Mouse (Mus musculus): ENCODE results near the gene Pom121l2.
A peak's percentile ranks its signal among the peaks of the same experiment; 100 is the strongest.

Pom121l2 gene

DNA sequence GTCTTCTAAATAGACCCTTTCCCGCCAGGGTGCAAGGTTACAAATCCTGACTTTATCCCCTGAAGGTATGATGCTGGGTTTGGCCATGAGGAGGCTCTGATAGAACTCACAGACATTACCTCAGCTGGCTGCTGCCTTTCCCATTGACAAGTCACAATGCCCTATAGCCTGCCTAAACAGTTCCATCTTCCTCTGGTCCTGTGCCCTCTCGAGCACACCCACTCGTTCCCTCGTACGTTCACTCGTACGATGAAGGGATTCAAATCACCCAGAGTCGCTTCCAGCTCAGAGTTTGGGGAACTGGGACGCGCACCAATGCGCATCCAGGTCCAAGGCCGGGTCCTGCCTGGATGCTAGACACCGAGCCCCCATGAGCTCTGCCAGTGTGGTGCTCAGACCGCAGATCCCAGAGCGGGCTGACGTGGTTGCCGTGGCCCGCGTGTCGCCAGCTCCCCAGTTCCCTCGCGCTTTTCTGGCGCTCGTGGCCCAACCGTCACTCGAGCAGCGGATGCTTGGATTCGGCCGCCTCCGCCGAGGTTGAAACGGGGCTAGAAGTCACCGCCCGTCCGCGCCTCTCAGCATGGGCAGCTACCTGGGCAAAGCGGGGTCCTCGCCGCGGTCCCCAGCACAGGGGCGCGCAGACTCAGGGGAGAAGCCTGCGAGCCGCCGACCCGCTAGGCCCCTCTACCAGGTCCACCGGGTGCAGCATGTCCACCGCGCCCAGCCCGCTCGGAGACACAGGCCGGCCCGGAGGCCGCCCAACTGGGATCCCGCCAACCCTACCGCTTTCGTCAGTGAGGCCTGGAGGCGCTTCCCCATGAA, at the start of gene Pom121l2:
TSS of gene Pom121l2 (plus strand) at position 214 of the 822 bp plus-strand sequence.
- no peak for DNase-seq (ENCODE audit: low read depth, low spot score)

DNA sequence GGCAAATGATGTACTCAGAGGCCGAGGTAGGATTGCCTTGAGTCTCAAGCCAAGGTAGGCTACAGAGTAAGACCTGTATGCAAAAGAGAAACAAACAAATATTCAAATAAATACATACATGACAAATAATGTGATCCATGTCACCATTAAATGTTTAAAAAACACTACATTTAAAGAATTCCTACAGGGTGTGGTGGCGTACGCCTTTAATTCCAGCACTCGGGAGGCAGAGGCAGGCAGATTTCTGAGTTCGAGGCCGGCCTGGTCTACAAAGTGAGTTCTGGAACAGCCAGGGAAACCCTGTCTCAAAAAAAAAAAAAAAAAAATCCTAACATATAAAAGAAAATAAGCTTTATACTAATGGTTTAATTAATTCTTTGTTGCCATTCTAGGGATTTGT, 49.3 kb upstream of the Pom121l2 start:
- no peak for DNase-seq (ENCODE audit: low read depth, low spot score)

DNA sequence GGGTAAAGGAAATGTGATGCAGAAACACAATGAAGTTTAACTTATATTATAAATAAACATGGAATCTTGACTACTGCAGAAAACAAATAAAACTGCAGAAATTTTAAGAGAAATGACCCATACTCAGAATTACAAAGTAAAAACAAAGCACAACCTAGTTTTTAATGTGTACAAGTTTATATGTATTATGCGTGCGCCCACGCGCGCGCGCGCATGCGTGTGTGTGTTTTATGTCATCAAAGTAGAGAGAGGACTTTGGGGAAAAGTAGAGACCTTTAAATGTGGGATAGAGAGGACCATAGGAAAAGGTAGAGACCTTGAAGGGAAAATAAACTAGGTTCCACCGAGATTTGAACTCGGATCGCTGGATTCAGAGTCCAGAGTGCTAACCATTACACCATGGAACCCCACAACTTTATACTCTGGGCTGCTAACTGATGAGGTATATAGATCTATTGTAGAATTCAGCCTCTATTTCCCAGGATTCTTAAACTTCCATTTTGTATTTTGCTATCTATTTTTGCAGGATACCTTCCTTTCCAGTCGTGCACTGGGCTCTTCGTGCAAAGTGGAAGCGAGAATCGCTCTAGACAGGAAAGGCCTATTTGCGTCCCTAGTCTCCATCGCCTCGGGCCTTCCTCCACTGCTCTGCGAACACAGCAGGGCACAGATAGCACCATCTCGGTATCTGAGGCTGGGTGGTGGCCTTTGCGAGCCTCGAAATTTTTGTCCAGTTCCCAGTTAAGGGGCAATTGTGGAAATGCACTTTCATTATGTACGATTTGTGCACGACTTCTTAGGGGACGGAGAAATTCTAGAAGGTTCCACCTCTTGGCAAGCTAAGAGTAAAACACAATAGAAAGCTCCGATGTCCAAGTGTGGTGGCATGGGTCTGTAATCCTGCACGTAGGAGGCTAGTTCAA, 47.1 kb upstream of the Pom121l2 start:
- no peak for DNase-seq (ENCODE audit: low read depth, low spot score)

DNA sequence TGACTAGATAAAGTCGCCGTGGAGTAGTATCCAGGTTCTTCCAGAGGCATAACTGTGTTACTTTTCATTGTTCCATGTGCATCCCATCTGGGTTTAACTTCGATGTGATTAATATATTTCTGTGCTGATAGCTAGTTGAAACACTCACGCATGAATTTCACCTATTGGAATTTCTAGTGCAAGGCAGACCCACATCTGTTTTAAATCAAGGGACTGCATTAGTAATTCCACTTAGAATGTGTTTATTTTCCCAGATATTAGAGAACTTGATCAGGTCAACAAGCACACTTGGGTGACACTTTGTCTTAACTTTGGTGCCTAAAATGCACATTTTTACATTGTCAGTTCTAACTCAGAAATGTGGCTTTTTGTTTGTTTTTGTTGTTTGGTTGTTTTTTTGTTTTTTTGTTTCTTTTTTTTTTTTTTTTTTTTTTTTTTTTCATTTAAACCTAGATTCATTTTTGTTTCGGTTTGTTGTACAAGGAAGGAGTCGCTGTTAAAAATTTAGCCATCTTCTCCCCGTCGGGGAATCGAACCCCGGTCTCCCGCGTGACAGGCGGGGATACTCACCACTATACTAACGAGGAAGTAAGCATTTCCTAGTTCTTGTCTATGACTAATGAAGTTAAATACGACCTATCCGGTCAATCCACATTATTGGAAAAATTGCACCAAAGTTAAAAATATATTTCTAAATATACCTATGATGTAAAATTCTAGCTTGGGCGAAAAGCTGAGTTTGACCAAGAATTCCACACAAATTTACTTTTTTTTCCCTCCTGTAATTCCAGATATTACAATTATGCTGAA, 45.8 kb upstream of the Pom121l2 start:
- DNase-seq (ENCODE audit: low read depth, low spot score) = no peak

DNA sequence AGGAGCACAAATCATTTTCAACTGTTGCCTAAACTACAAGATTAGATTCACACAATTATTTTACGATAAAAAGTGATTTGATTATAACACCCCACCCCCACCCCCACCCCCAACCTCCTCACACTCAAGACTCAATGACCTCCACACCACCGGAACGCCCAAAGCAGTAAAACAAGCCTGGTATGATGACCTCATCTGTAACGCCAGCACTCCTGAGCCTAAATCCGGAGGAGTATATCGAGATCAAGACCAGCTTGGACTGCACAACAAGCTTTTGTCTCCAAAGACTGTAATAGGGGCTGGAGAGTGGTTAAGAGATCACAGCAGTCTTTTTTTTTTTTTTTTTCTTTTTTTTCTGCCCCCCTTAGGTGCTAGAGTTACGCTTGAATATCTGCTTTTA, 45.2 kb upstream of the Pom121l2 start:
- DNase-seq (ENCODE audit: low read depth, low spot score) = no peak

DNA sequence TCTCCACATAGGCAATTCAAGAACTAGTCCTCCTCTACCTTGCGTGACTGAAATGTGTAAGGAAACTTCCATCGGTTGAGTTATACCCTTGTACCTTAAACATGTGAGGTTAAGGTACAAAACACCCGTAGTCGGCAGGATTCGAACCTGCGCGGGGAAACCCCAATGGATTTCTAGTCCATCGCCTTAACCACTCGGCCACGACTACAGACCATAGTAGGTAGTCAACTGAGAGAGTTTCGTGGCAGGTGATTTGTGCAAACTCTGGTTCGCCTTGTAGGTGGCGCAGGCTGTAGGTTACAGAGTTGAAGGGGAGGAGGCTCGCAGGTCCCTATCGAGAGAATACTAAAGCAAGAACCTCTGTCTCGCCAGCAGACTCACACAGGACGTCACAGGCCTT, 44.0 kb upstream of the Pom121l2 start:
- DNase-seq (ENCODE audit: low read depth, low spot score) = no peak

DNA sequence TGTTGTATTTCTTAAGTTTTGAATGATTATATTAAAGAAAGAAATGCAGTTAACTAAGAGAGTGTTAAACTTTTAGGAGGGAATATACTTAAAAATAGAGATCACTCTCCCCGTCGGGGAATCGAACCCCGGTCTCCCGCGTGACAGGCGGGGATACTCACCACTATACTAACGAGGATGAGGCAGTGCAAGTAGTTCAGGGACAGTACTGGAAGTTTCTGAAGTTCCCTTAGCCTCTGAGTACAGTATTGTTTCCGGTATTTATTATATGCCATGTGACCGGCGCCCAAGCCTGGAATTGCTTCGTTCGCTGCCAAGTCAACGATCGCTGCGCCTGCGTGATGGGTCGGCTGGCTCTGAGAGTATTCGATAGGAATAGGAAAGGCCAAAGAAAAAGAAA, 40.8 kb upstream of the Pom121l2 start:
- DNase-seq (ENCODE audit: low read depth, low spot score) = peak; percentile 73

DNA sequence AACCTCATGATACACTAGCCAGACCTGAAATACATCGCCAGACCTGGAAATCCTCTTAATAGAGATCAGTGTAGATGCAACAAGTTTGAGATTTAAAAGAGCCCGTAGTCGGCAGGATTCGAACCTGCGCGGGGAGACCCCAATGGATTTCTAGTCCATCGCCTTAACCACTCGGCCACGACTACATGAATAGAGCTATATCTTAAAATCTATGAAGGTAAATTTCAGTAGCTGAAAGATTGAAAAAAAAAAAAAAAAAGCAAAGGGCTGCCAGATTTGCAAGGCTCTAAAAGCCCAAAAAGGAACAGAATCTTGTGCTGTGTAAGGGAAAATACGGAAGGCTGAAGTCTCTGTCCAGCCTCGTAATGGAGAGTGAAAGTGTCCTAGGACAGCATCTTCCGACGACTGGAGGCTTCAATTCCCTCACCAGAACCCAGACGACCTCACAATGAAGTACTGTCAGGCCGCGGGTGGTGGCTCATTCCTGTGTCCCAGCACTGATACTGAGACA, 40.1 kb upstream of the Pom121l2 start:
- DNase-seq (ENCODE audit: low read depth, low spot score) = peak; percentile 54

DNA sequence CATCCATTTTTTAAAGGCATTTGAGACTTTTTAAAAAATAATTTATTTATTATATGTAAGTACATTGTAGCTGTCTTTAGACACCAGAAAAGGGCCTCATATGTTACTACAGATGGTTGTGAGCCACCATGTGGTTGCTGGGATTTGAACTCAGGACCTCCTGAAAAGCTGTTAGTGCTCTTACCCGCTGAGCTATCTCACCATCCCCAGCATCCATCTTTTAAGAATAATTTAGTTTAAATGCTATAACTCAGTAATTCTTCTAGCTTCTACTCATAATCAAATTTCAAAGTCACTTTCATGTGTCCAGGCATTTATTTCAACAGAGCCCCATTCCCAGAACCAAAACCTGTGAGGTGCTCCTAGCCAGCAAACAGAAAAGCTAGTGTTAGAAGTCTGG, 37.4 kb upstream of the Pom121l2 start:
- no peak for DNase-seq (ENCODE audit: low read depth, low spot score)

DNA sequence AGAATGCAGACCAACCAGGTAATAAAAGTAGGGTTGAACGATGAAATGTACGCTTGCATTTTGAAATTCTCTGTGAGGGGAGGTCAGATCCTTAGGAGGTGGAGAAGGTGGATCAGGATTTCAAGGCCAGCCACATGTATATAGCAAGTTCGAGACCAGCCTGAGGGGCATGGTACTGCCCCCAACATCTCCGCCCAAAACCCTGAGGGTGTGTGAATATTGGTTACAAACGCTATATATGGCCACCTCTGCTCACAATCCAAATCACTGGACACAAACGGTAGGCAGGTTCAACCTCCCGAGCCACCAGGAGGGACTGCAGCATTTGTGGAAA, 36.4 kb upstream of the Pom121l2 start:
- no peak for DNase-seq (ENCODE audit: low read depth, low spot score)

DNA sequence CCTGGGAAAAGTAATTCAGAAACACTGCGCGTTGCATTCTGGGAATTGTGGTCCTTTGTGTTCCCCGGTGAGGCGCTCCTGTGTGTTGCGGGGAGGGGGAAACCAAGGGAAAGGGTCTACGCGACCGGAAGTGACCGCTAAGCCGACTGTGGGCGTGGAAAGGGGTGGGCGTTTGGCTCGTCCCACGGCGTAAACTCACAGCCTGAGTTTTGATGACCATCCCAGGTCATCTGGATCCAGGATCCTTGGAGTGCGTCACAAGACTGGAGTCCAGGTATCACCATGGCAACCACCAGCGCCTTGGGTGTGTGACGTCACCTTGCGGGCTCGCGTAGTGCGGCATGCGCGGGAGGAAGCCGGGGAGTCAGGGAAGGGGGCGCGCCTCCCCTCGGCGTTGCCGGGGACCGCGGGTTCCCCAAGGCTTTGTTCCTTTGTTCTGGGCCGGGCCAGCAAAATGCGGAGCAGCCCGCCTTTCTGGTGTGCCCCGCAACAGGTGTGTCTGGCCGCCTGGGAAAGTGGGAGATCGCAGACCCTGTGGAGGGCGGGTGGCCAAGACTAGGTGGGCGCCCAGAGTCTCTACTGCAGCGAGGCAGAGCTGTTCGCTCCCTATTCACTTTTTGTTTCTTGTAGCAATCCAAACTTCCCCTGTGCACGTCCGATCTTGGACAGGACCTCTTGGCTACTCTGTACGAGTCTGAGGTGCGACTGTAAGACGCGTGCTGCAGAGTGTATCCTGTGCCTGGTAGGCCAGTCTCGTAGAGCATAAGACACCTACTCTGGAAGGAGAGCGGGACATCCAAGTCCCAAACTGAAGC, 35.9 kb upstream of the Pom121l2 start, which contains the start of gene Zfp184:
TSS of gene Zfp184 (plus strand) at position 169 of the 815 bp plus-strand sequence.
- peak; percentile 91 for DNase-seq (ENCODE audit: low read depth, low spot score)

DNA sequence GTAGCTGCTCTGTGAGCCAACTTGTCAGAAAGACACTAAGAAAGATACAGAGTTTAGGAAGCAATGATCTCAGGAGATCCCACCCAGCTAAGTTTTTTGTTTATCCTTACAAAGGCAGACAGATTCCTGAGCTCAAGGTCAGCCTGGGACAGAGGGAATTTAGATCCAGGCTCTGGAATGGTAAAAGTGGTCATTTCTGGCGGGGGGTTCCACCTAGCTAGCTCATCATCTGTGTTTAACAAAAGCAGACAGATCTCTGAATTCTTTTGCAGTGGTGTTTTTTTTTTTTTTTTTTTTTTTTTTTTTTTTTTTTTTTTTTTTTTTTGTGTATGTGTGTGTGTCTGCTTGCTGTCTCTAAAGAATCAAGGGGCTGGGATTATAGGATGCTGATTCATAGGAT, 11.7 kb upstream of the Pom121l2 start:
- no peak for DNase-seq (ENCODE audit: low read depth, low spot score)

DNA sequence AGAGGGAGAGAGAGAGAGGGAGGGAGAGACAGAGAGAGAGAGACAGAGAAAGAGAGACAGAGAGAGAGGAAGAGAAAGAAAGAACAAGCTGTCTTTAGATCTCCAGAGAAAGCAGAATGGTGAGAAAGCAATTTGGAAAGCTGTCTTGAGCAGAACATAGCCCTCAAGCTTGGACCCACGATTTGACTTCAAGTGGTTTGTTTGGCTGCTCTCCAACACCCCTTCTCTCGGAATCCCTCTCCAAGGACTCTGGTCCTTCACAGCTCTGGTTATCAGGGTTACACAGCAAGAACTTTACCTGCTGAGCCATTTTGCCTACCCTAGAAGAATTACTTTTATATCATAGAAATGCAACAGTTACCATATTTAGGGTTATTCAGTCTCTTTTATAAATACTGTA, 11.2 kb upstream of the Pom121l2 start:
- DNase-seq (ENCODE audit: low read depth, low spot score) = no peak

DNA sequence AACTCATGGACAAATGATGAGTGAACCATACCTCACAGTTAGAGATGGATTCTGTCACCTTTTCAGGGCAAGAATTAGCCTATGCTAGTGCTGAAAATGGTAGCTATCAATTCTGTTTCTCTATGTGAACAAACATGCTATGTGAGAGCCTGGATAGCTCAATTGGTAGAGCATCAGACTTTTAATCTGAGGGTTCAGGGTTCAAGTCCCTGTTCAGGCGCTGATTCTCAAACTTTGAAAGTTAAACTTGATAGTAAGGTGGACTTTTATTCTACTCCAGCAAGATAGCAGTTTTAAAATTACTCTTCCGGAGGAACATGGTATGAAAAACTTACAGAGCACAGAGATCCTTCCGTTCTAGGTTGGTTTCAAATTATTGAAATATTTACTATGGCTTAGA, 9.4 kb upstream of the Pom121l2 start:
- no peak for DNase-seq (ENCODE audit: low read depth, low spot score)

DNA sequence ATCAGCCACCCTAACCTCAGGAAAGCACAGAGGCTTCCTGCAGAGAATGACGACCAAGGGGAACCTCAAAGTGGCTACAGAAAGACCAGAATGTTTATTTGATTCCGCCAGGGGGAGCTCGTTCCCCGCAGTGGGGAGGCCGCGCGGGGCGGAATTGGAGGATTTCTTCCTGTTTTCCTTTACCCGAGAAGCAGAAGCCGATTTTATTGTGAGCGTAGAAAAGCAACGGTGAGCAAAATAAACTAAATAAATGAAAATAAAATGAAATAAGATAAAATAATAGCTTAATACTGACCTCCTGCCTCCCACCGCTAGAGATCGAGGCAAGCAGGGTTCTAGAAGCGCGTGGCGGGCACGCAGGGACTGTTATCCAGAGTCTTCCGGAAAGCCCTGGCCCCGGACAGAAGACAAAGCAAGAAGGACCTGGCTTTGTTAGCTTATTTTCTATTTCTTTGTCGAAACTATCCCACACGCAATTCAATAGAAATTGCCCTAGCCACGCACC, 6.7 kb upstream of the Pom121l2 start:
- DNase-seq (ENCODE audit: low read depth, low spot score) = peak; percentile 83

DNA sequence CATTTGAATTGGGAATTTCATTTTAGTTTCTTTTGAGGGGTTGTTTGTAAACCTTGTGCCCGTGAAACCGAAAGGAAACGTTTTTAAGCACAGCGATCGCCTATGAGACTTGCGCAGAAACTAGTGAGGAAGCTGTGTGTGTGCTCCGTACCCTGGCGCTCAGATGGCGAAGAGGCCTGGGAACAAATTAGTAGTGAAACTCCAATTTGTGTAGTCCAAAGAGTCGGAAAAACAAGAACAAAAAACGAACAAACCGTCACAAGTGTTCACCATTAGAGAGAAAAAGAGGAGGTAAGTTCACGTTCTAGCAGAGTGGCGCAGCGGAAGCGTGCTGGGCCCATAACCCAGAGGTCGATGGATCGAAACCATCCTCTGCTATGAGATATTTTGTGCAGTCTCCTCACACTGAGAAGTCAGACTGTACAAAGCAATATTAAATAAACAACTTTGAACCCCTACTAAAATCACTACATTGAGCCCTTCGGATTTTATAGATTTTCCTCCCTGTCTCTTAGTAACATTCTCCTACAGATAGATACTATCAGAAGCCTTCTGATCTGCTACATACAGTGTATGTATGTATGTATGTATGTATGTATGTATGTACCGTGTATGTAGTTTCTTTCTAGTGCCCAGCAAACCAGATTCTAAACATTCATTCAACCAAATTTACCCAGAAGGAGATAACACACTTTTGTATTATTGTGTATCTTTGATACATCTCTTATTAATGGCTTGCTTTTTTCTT, 6.1 kb upstream of the Pom121l2 start:
- peak; percentile 72 for DNase-seq (ENCODE audit: low read depth, low spot score)

DNA sequence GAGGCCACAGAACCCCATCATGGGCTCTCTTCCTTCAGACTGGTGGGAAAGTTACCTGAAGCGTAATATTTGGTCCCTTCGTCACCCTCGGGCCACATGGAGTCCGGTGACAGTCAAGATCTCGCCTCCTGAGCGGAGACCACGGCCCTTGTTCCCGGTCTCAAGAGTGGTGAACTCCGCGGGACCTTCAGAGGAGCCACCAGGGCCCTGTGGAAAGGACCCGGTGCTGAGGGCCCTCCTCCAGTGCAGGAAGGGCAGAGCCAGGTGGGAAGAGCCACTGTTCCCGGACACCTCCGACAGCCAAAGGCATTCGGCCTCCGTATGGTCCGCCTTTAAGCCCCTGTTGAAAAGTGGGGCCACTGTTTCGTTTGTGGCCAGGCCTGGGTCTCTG, 804 bp downstream of the Pom121l2 start:
- DNase-seq (ENCODE audit: low read depth, low spot score) = no peak

DNA sequence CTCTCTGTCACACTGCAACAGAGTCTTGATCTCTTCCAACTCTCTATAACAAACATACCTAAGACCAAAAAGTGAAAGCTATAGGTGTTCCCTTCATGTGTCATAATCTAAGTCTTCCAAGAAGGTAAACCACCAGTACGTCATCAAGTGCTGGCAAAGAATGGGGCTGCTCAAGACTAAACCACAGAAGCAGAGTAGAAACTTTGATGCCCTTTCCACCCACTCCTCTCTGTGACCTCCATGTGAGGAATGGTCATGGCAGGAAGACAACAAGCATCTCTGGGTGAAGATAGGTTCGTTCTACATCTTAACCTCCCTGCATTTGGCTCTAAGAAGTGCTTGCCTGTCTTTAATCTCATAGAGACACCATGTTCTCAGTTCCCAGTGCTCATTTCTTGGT, 3.5 kb downstream of the Pom121l2 start:
- no peak for DNase-seq (ENCODE audit: low read depth, low spot score)

DNA sequence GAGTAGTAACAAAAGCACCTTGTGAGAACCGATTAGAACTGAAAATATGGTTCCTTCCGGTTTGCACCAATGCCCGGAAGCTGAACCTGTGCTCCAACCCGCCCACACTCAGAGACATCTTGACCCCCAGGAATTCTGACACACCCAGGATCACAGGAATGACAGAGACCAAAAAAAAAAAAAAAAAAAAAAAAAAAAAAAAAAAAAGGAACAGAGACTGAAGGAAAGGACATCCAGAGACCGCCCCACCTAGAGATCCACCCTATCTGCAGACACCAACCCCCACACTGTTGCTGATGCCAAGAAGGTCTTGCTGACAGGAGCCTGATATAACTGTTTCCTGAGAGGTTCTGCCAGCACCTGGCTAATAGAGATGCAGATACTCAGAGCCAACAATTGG, 11.6 kb downstream of the Pom121l2 start:
- DNase-seq (ENCODE audit: low read depth, low spot score) = no peak
